Mouse (Mus musculus) limb, embryonic 13.5 days (tissue): ENCODE results near the gene Sorcs2. TPM values are rescaled to one million over a fixed set of nuclear protein-coding genes. Genes with fewer than 3 reads are reported as not detected.

Experiments
- ATAC-seq: fragments of 200-750 bp; cut with Nextera tagmentation; 2 replicates; pipeline ENCODE4 v1.8.0; 2017; ENCODE audit warnings: low read depth, moderate number of reproducible peaks, moderate TSS enrichment; ENCODE audit not compliant: low FRiP score
- H3K27ac ChIP-seq: fragments of 300-500 bp; sonication (generic); 2 replicates; pipeline ENCODE4 v1.5.1; 2015; ENCODE audit warnings: inconsistent platforms, mild to moderate bottlenecking, moderate library complexity
- H3K27me3 ChIP-seq: fragments of 300-500 bp; sonication (generic); 2 replicates; pipeline ENCODE4 v1.6.1; 2015; ENCODE audit warnings: mild to moderate bottlenecking, inconsistent platforms
- H3K36me3 ChIP-seq: fragments of 300-500 bp; sonication (generic); 2 replicates; pipeline ENCODE4 v1.6.1; 2015; ENCODE audit warnings: inconsistent platforms, mild to moderate bottlenecking, moderate library complexity
- H3K4me1 ChIP-seq: fragments of 300-500 bp; sonication (generic); 2 replicates; pipeline ENCODE4 v1.6.1; 2015; ENCODE audit warnings: inconsistent platforms
- H3K4me2 ChIP-seq: fragments of 300-500 bp; sonication (generic); replicated peaks from 2 replicates; pipeline ENCODE4 v1.6.1; 2015; ENCODE audit warnings: inconsistent platforms, mild to moderate bottlenecking, moderate library complexity
- H3K4me3 ChIP-seq: fragments of 300-500 bp; sonication (generic); 2 replicates; pipeline ENCODE4 v1.5.1; 2015; ENCODE audit warnings: moderate library complexity, mild to moderate bottlenecking, inconsistent platforms
- H3K9ac ChIP-seq: fragments of 300-500 bp; sonication (generic); 2 replicates; pipeline ENCODE4 v1.6.1; 2015; ENCODE audit warnings: mild to moderate bottlenecking, inconsistent platforms
- H3K9me3 ChIP-seq: fragments of 300-500 bp; sonication (generic); 2 replicates; pipeline ENCODE4 v1.6.1; 2016; ENCODE audit warnings: inconsistent platforms
- WGBS: fragments of 180-500 bp; shearing (Covaris S2); methylation state at CpG from one replicate; pipeline ENCODE4 v1.1.7; 2015; 5-methylcytosine and 5-hydroxymethylcytosine counted together
- polyA plus RNA-seq: library from polyadenylated mRNA; unstranded; fragments of >200 nt; fragmentation: Nextera tagmentation; extraction: Ambion mirVana; gene quantifications from 2 replicates; pipeline ENCODE4 v1.2.1, GENCODE M21; 2015

Sorcs2 gene
- polyA plus RNA-seq, 1 experiment from 2014 or later = 23.0 TPM

DNA sequence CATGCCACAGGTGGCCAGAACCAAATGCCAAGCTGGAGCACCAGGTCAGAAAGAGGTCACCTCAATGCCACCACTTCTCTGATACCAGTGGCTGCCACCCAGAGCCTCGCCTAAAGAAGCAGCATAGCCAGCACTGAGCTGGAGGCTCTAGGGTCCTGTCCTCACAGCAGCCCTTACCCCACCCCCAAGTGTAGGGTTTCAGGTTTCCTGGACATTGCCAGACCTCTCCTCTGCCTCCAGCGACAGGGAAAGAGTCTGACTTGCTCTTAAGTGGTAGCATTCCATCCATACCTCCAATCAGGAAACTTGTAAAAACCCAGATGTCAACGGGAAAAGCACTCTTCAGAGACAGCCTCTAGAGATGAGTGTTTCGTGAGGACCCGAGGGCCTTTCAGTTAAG is 12.9 kb downstream of the Sorcs2 start:
- no peaks in the 10 kb centered on the region for H3K9me3 ChIP-seq
- peaks cover 77% of the 10 kb centered on the region for H3K4me1 ChIP-seq
- no peaks in the 10 kb centered on the region for H3K27me3 ChIP-seq
- H3K4me2 ChIP-seq = peak overlapping the region; percentile 43
- 1% methylated on average over 5 of the region's 5 CpGs for WGBS
- no peaks in the 10 kb centered on the region; the same call in 1 of the 2 replicates for H3K36me3 ChIP-seq
- no peak overlapping the region for H3K9ac ChIP-seq
- peak; percentile 86 for ATAC-seq
- H3K4me3 ChIP-seq = no peak overlapping the region
- peak overlapping the region; percentile 86; the same call in 1 of the 2 replicates for H3K27ac ChIP-seq

DNA sequence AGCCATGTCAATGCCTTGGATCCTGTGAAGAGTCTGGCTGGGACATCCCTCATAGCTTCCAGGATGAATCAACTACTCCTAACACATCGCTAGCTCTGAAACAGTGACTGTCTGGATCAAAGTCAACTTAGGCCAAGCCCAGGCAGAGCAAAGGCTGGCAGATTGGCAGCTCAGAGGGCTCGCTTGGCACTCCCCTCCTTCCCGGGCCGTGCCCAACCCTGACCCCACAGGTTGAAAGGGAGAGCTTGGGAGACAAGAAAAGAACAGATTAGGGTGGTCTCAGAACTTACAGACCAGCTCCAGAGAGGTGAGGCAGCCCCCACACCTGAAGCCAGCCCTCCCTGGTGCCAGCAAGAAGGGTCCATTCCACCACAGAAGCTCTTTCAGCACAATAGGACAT is 14.5 kb downstream of the Sorcs2 start:
- H3K27ac ChIP-seq = no peak overlapping the region; the same call in 1 of the 2 replicates
- H3K9ac ChIP-seq = no peak overlapping the region
- no peaks in the 10 kb centered on the region for H3K27me3 ChIP-seq
- H3K4me1 ChIP-seq = peaks cover 76% of the 10 kb centered on the region
- WGBS = 75% methylated on average over 4 of the region's 4 CpGs
- no peak for ATAC-seq
- no peaks in the 10 kb centered on the region for H3K9me3 ChIP-seq
- H3K4me3 ChIP-seq = no peak overlapping the region
- H3K4me2 ChIP-seq = no peak overlapping the region
- no peaks in the 10 kb centered on the region; the same call in 1 of the 2 replicates for H3K36me3 ChIP-seq

DNA sequence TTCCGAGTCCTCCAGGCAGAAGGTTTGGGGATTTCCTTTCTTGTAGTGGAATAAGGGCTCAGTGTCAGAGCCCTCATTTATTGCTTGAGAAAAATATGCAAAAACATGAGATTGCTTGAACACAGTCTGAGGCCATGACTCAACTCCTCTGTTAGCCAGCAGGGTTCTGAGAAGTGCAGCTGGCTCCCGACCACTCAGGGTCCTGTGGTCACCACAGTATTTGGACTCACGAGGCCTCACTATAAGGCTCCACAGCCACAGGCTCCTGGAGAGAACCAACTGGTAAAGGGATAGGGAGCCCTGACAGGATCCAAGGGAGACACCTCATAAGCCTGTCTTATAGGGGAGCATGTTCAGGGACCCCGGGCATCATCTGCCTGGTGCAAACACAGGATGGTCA is 15.2 kb downstream of the Sorcs2 start:
- H3K9me3 ChIP-seq = no peaks in the 10 kb centered on the region
- ATAC-seq = no peak
- no peak overlapping the region for H3K27ac ChIP-seq
- H3K4me1 ChIP-seq = peaks cover 79% of the 10 kb centered on the region
- no peaks in the 10 kb centered on the region; the same call in 1 of the 2 replicates for H3K36me3 ChIP-seq
- H3K9ac ChIP-seq = no peak overlapping the region
- WGBS = 68% methylated on average over 4 of the region's 4 CpGs
- H3K27me3 ChIP-seq = no peaks in the 10 kb centered on the region
- H3K4me3 ChIP-seq = no peak overlapping the region
- H3K4me2 ChIP-seq = no peak overlapping the region

DNA sequence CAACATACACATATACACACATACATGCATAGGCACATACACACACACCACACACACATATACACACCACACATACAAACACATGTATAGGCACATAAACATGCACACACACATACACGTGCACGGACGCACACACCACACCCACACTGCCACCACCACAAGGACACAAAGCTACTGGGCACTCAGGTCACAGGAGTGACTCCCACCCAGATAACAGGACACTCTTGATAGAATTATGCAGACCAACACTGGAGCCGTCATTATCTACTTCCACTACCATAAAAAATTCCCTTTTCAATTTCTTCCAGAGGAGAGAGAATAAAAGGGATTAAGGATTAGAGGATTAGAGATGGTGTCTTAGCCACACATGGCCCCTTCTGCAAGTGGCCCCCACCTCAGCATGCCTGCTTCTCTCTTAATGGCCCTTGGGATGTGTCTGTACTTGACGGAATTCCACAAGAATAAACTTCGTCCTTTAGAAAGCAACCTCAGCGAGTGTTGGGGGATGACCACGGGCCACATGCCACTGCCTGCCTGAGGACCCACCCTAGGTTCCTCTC is 15.7 kb downstream of the Sorcs2 start:
- WGBS = 63% methylated on average over 8 of the region's 8 CpGs
- H3K36me3 ChIP-seq = no peaks in the 10 kb centered on the region; the same call in 1 of the 2 replicates
- H3K9ac ChIP-seq = no peak overlapping the region
- H3K4me1 ChIP-seq = peaks cover 83% of the 10 kb centered on the region
- no peak overlapping the region for H3K4me2 ChIP-seq
- H3K27me3 ChIP-seq = no peaks in the 10 kb centered on the region
- no peak for ATAC-seq
- no peak overlapping the region for H3K4me3 ChIP-seq
- no peaks in the 10 kb centered on the region for H3K9me3 ChIP-seq
- no peak overlapping the region for H3K27ac ChIP-seq

DNA sequence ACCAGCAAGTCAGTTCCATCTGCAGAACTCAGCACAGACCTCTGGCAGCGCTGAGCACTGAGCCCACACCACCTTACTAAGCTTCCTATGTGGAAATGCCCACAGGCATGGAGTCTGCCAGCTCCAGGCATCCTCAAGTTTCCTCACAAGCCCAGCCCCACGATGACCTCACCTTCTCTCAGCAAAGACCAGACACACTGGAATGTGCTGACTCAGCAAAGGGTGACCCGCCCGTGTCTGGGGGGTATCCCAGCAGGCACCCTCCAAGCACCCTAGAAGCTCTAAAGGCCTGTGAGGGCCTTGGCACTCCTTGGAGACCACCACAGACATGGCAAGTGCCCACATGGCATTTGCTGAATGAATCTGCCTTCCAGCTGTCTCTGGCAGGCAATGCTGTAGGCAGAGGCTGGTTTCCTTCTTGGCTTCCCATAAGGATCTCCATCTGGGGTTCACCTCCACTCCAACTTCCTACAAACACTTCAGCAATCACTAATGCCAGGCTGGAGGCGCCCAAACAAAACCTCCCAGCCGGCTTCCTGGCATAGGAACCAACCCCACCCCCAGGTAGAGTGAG is 17.9 kb downstream of the Sorcs2 start:
- Histone ChIP-seq H3K36me3 (no peaks in the 10 kb centered on the region; the same call in 1 of the 2 replicates), H3K4me3 (no peak overlapping the region), H3K4me2 (no peak overlapping the region; the same call in 1 of the 2 replicates), H3K9ac (no peak overlapping the region), H3K4me1 (peaks cover 83% of the 10 kb centered on the region), H3K27me3 (no peaks in the 10 kb centered on the region), H3K27ac (no peak overlapping the region), H3K9me3 (no peaks in the 10 kb centered on the region)
- ATAC-seq = no peak
- 70% methylated on average over 6 of the region's 6 CpGs for WGBS

DNA sequence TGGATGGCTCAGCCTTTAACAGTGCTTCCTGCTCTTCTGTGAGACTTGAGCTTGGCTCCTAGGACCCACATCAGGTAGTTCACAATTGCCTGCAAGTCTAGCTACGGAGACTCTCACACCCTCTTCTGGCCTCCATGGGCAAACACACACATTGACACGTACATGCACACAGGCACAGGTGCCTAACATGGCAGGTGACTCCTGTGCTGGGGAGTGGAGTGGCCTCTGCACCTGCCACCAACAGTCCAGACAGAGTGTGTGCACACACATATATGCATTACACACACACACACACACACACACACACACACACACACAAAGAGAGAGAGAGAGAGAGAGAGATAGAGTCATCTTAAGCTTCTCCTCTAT is 19.6 kb downstream of the Sorcs2 start:
- WGBS = 88% methylated on average over 2 of the region's 2 CpGs
- Histone ChIP-seq H3K4me3 (no peak overlapping the region), H3K4me1 (peaks cover 83% of the 10 kb centered on the region), H3K9me3 (no peaks in the 10 kb centered on the region), H3K9ac (no peak overlapping the region), H3K36me3 (no peaks in the 10 kb centered on the region; the same call in 1 of the 2 replicates), H3K4me2 (no peak overlapping the region), H3K27me3 (no peaks in the 10 kb centered on the region), H3K27ac (peak overlapping the region; percentile 73; the same call in 1 of the 2 replicates)
- no peak for ATAC-seq

DNA sequence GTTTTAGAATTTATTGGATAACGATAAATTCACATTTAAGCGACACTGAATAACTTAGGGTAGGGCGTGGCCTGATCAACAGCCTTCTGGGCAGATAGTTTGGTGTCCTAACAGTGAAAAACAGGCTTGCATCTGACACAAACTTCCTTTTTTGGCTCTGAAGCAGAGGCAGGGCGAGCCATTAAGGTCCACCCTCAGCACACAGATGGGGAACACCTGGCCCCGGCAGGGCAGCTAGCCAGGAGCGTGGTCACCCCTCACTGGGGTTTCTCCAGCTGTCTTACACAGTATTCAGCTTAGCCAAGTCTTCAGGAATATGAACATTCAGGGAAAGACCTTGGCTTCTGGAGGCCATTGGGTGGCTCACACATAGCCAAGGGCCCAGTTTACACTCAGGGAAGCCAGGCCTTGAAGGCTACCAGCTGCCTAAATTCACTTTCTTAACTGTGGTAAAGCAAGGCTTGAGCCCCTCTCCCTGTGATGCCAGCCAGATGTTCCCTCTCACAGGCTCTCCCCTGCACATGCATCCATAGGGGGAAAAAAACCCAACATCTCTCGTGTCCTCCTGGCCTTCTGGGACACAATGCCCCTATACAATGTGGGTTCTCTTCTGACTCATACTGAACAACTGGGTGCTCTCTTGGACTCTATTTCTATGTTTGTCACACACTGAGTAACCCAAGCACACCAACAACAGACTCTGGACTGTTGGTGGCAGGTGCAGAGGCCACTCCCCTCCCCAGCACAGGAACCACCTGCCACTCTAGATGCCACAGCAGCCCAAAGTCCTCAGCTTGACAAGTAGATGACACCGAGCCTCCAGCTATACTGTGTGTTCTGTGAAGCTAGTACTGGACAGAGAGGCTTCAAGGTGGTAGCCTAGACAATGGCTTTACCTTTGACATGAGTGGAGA is 20.2 kb downstream of the Sorcs2 start:
- WGBS = 37% methylated on average over 8 of the region's 8 CpGs
- H3K27ac ChIP-seq = peak overlapping the region; percentile 73
- ATAC-seq = peak; percentile 55

DNA sequence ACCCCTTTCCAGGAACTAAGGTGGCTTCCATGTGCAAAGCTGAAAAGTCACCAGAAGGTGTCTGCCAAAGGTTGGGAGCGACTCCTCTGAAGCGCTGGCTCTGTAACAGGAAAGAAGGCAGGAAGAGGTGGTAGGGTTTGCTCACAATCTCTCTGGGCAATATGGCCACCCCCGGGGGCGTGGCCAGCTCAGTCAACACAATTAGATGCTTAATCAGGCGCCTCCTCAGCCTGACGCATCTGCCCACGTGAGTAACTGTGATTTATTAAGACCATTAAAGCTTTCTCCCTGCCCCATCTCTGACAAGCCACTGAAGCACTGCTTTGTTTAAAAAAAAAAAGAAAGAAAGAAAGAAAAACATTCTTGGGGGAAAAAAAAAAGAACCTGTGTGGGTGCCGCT is 22.1 kb downstream of the Sorcs2 start:
- Histone ChIP-seq H3K36me3 (no peaks in the 10 kb centered on the region; the same call in 1 of the 2 replicates), H3K4me2 (no peak overlapping the region), H3K4me1 (peaks cover 96% of the 10 kb centered on the region), H3K9ac (no peak overlapping the region), H3K27me3 (no peaks in the 10 kb centered on the region), H3K4me3 (no peak overlapping the region), H3K9me3 (no peaks in the 10 kb centered on the region), H3K27ac (peak overlapping the region; percentile 73)
- 54% methylated on average over 8 of the region's 8 CpGs for WGBS
- ATAC-seq = no peak

More for the DNA sequence above, 20.2 kb downstream of the Sorcs2 start:
- no peaks in the 10 kb centered on the region; the same call in 1 of the 2 replicates for H3K36me3 ChIP-seq
- peaks cover 83% of the 10 kb centered on the region for H3K4me1 ChIP-seq
- no peaks in the 10 kb centered on the region for H3K9me3 ChIP-seq
- no peak overlapping the region for H3K9ac ChIP-seq
- H3K4me3 ChIP-seq = no peak overlapping the region
- no peak overlapping the region; the same call in 1 of the 2 replicates for H3K4me2 ChIP-seq
- no peaks in the 10 kb centered on the region for H3K27me3 ChIP-seq

DNA sequence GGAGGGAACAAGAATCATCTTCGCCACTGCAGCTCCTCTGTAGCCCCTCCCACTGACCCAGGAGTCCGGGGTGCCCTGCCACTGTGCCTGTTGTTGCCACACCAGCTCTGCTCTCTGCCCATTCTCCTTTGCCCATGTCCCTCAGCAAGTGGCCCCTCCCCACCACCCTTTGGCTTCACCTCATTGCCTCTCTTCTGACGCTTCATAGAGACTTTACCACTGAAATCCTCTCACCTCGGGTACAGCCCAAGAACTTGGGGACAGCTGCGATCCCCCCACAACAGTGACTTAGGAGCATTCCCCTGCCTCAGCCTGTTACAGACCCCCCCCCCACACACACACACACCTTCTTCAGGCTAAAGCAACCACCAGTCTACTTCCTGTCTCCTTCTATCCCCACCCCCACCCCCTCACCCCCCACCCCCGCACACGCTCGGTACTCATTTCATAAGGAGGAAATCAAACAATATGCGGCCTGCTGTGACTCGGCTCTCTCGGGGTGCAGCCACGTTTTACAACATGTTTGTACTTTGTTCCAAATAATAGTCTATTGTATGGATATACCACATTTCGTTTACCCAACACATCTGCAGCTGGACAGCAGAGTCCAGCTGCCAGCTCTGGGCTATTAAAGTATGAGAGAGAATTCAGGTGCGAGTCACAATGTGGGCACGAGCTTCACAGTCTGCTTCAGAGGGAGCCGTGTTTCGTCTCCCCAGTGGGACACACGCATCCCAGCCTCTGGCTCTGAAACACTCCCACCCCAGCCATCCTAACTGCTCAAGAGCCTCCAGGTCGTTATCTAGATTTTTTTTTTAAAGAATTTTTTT is 23.5 kb downstream of the Sorcs2 start:
- WGBS = 20% methylated on average over 19 of the region's 19 CpGs
- H3K4me3 ChIP-seq = no peak overlapping the region
- peaks cover 97% of the 10 kb centered on the region for H3K4me1 ChIP-seq
- no peaks in the 10 kb centered on the region for H3K27me3 ChIP-seq
- H3K9me3 ChIP-seq = no peaks in the 10 kb centered on the region
- H3K36me3 ChIP-seq = no peaks in the 10 kb centered on the region
- H3K27ac ChIP-seq = peak overlapping the region; percentile 87
- ATAC-seq = no peak
- no peak overlapping the region for H3K9ac ChIP-seq
- H3K4me2 ChIP-seq = peak overlapping the region; percentile 53

DNA sequence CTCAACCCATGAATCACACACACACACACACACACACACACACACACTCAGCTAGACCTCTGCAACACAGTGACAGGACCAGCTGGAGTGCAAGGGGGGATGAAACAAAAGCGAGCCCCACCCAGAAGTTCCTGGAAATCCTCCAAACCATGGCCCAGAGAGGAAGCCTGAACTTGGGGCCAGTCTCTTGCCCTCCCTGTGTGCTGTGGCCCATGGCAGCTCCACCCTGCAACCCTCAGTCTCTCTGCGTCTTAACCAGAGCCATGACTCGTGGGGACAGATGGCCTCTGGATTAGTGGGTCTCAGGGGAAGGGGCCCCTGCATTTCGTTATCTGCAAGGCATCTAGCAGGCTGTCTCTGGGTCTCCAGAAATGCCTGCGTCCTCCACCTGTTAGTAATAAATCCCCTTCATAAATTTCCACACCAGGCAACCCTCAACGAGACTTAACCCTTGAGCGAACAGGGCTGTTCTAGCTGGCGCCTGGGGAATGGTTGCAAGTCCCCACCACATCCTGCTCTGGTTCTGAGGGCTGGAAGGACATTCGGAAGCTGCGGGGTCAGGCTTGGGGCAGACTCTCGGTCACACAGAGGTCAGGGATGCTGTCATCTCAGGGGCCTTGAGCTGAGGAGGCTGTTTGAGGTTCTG is 24.6 kb downstream of the Sorcs2 start:
- Histone ChIP-seq H3K4me1 (peaks cover 98% of the 10 kb centered on the region), H3K9me3 (no peaks in the 10 kb centered on the region), H3K4me2 (peak overlapping the region; percentile 53), H3K4me3 (no peak overlapping the region), H3K36me3 (no peaks in the 10 kb centered on the region), H3K27ac (peak overlapping the region; percentile 87), H3K9ac (no peak overlapping the region), H3K27me3 (no peaks in the 10 kb centered on the region)
- WGBS = 2% methylated on average over 11 of the region's 11 CpGs
- peak; percentile 77 for ATAC-seq

DNA sequence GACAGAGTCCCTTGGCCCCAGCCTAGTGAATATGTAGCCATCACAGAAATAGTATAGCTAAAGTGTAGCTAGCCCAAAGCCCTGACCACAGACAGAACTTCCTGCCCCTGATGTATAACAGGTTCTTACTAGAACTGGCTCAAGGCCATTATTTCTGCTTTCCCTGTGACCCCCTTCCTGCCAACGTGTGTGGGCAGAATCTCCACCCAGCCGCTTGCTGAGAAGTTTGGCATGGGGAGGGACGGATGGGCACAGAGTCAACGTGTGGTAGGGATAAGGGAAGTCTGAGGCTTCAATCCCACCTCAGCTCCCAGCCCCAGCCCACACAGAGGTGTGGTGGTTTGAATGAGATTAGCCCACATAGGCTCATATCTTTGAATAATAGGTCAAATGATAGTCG is 26.2 kb downstream of the Sorcs2 start:
- Histone ChIP-seq H3K9me3 (no peaks in the 10 kb centered on the region), H3K4me1 (peaks cover 98% of the 10 kb centered on the region), H3K27me3 (no peaks in the 10 kb centered on the region), H3K4me3 (no peak overlapping the region), H3K36me3 (no peaks in the 10 kb centered on the region), H3K9ac (no peak overlapping the region), H3K27ac (no peak overlapping the region), H3K4me2 (no peak overlapping the region)
- no peak for ATAC-seq
- 69% methylated on average over 5 of the region's 5 CpGs for WGBS
